Mouse (Mus musculus) c-Kit-positive CD71-positive TER-119-negative erythroid progenitor cells, embryonic 14.5 days (primary cell): ENCODE measurements at regions not wholly inside any gene's neighbourhood (a gene's known extent, or its start where the extent isn't known, plus 50 kb on each side); places are given as distances from the start of the nearest gene placed in this dataset.
A peak's percentile ranks its signal among the peaks of the same experiment; 100 is the strongest.

ENCODE experiments used
- DNase-seq: peaks from one replicate; pipeline ENCODE4 v3.0.0-alpha.2; 2013; ENCODE audit warnings: low read depth

- no peak for DNase-seq
Observed at GRCm38 (mm10) chr5:106392213-106392612, 65.8 kb downstream of the Barhl2 start.

DNA sequence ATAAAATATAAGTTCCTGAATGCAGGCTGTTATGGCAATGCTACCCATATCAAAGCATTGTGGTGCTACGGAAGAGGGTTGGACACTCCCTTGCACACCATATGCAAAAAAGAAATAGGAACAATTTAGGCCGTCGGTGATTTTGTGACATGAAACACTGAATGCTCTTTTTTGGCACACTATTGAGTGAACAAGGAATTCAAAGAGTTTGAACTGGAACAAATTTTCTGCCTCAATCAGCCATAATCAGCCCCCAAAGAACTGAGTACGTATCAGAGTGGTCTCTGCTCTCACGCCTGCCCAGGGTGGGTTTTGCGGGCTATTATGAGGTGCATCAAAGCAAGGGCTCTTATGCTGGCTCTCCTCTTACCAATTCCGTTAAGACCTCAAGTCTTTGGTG lies 71.3 kb downstream of the Barhl2 start:
- DNase-seq, result no peak

GRCm38 (mm10) chr5:106385838-106386237 lies 72.1 kb downstream of the Barhl2 start:
- no peak for DNase-seq

- no peak for DNase-seq
Observed at GRCm38 (mm10) chr5:106385219-106385618, 72.7 kb downstream of the Barhl2 start.

- no peak for DNase-seq
Observed at GRCm38 (mm10) chr5:106384138-106384770, 73.7 kb downstream of the Barhl2 start.

DNA sequence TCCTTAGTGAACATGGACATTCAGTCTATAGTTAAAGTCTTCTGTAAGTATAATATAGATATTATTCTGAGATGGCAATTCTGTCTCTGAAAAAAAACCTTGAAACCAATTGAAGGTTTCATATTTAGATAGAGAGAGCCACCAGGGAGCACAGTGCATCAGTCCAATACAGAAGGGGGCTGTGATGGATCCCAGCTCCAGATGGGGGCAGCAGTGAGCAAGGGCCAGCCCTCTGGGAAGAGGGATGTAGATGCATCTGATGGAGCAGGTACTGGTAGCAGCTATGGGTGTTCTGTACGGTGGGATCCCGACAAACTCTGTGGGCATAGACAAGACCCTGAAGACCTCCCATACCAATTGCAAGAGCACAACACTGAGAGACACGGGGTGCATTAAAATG lies 76.0 kb downstream of the Barhl2 start:
- no peak for DNase-seq

GRCm38 (mm10) chr5:106380631-106381285 lies 77.2 kb downstream of the Barhl2 start:
- no peak for DNase-seq

DNA sequence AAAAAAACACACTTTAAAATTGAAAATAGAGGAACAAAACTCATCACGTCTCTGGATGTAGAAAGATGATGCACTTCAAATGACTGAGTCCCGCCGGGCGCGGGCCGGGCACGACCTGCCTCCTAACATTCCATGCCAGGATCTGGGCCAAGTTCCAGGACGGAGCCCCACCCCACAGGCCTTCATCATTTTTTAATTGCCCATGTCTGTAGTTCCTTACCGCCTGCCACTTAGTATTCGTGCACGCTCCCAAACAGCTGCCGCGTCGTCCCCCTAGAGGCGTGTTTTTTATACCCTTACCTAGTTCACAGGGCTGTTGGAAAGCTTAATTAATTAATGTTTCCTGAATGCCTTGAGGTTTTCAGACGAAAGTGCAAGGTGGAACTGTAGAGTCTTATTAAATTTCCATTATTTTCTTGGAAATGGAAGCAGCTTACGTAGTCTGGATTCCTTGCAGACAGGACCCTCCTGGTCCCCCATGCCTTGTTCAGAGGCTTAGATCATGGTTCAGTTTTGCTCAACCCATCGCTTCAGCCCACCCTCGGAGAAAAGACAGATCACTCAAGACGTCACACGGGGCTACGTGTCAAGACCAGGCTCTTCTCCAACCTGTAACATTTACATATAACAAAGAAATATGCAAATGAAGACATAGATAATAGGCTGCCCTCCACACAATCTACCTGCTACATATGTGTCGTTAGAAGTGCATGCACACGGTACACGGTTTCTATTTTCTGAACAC lies 81.0 kb downstream of the Barhl2 start:
- no peak for DNase-seq

GRCm38 (mm10) chr5:106367831-106368230 lies 90.1 kb downstream of the Barhl2 start:
- no peak for DNase-seq

DNA sequence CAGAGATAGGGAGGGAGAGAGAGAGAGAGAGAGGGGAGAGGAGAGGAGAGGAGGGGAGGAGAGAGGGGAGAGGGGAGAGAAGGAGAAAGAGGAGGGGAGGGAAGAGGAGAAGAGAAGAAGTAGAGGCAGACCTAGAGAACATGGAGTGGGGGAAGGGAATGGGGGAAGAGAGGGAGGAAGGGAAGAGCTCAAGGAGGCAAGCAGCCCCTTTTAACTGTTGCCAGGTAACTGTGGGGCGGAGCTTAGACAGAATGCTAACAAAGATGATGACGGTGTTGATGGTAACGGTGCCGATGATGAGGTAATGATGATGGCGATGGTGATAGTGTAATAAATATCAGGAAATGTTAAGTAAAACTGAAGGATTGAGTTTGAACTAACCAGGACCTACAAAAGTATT lies 90.7 kb downstream of the Barhl2 start:
- DNase-seq, result no peak

DNA sequence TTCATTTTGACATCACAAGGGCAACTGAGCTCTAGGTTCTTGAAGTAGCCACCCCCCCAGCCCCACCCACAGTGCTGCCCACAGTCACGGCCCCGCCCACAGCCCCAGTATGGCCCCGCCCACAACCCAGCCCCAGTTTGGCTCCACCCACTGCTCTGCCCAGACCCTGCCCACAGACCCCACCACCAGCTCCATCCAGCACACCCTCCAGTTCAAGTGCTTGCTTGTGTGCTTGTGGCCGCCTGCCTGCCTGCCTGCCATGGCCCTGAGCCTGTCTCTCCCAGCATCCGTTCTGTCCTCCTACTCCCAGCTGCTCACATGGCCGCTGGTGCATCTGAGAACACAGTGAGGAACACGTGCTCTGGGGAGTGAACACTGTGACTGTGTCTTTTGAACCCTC lies 92.0 kb downstream of the Barhl2 start:
- no peak for DNase-seq

- peak; percentile 10 for DNase-seq
Observed at GRCm38 (mm10) chr5:106365094-106365493, 92.9 kb downstream of the Barhl2 start.

GRCm38 (mm10) chr5:106351348-106351747 lies 106.6 kb downstream of the Barhl2 start:
- no peak for DNase-seq

- DNase-seq, result no peak
Observed at GRCm38 (mm10) chr5:106349851-106350515, 108.0 kb downstream of the Barhl2 start.

- no peak for DNase-seq
Observed at GRCm38 (mm10) chr5:106344308-106344707, 113.7 kb downstream of the Barhl2 start.

GRCm38 (mm10) chr5:106343601-106344000 lies 114.4 kb downstream of the Barhl2 start:
- no peak for DNase-seq

DNA sequence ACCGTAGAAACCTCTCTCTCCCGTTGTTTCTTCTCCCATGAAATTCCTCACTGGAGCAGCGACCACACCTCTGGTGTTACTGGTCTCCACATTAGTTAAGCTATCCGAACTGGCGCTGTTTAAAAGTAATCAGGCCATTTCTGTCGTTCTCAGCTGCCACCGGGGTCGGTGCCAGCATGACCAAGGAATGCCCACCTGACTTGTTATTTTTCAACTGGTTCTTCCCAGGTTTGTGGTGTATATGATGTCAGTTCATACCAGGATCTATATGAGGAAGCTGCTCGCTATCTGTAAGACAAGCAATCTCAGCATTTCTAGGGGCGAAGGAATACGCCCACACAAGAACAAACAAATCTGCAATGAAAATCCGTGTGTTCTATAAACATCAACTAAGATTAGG lies 116.6 kb downstream of the Barhl2 start:
- DNase-seq, result no peak

GRCm38 (mm10) chr5:106335639-106336038 lies 122.3 kb downstream of the Barhl2 start:
- no peak for DNase-seq

DNA sequence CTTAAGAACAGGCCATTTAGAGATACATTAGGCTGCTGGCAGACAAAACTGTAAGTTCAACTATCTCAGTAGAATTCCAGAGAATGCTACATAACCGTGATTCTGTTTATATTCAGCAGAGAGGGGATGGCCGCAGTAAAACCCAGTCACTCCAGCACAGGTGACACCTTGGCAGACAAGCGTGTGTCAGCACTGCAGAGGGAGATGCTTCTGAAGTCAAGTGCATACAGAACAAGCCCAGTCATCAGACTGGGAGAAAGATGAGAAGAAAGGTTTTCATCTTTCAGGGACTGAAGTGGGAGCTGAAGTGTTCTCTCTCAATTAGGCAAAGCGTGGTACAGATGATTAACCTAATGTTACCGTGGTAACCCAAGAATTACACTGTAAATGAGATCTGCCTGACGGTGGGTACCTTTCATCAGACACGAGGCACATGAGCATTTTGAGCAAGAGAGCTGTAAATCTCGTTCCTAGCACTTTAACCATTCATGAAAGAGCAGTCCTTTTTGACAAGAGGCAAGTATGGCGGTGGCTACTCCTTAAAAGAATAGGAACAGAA lies 130.3 kb downstream of the Barhl2 start:
- no peak for DNase-seq

GRCm38 (mm10) chr5:106322574-106323215 lies 135.3 kb downstream of the Barhl2 start:
- DNase-seq, result no peak

- DNase-seq, result no peak
Observed at GRCm38 (mm10) chr5:106321426-106321825, 136.5 kb downstream of the Barhl2 start.

DNA sequence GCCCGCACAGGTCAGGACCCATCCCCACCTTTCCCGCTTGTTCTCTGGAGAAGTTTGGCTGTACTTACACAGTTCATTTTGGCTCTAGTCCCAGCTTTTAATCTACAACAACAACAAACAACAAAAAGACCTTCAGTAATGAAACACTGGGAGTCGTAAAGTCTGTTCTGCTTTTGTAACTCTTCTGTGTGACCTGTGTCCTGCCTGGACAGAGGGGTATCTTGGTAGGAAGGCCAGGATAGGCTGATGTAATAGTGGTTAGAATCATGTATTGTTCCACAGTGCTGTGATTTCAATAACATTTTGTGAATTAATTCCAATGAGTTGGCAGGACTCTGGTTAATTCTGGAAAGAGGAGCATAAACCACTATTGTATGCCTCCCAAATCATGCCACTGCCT lies 136.9 kb downstream of the Barhl2 start:
- DNase-seq, result no peak
